Mouse (Mus musculus): ENCODE results near the gene Kbtbd6. TPM values are rescaled to one million over a fixed set of nuclear protein-coding genes. Genes with fewer than 3 reads are reported as not detected.
A peak's percentile ranks its signal among the peaks of the same experiment; 100 is the strongest.

The Kbtbd6 gene
- total and polyA plus RNA-seq, 3 experiments = 0.08 to 0.14 (median 0.10) TPM

- 15% methylated on average over 15 of the region's 15 CpGs for WGBS
- DNase-seq = peak in 1 of 2 experiments; percentile 46
These were observed 31.2 kb downstream of the Kbtbd6 start for GRCm38 (mm10) chr14:79482747-79483355.

GRCm38 (mm10) chr14:79483611-79484120 is 32.0 kb downstream of the Kbtbd6 start:
- no peak for TF ChIP-seq EP300 (IDR thresholded peaks at IDR 0.05; ENCODE audit: insufficient read depth, low read depth, low read length)
- TF ChIP-seq CTCF (IDR thresholded peaks at IDR 0.05) = no peak
- no peak for TF ChIP-seq POLR2A (IDR thresholded peaks at IDR 0.05; ENCODE audit: insufficient read depth, low read depth, low read length)
- Histone ChIP-seq H3K36me3 (ENCODE audit: control insufficient read depth, insufficient read depth, low read length) (peaks cover 4% of the 10 kb centered on the region), H3K27me3 (ENCODE audit: control insufficient read depth, insufficient read depth, low read length) (no peaks in the 10 kb centered on the region), H3K4me1 (ENCODE audit: control insufficient read depth, insufficient read depth, low read length) (peaks cover 23% of the 10 kb centered on the region), H3K79me2 (replicated peaks; ENCODE audit: control insufficient read depth, insufficient read depth, low read length) (peaks cover 14% of the 10 kb centered on the region), H3K9ac (ENCODE audit: low read depth, low read length) (no peak overlapping the region), H3K4me3 (peak overlapping the region; percentile 100; the same call in 1 of the 2 replicates), H3K27ac (peak overlapping the region; percentile 100)
- whole genome bisulfite sequencing = 57% methylated on average over 8 of the region's 8 CpGs
- intact Hi-C loops (cut with DNase I) = loop anchor here (2.0 kb wide), 1 partner anchor 27 kb away; no protein-coding TSS in a partner anchor
- DNase-seq = no peak

More at GRCm38 (mm10) chr14:79482747-79483355, 31.2 kb downstream of the Kbtbd6 start:
- Histone ChIP-seq H3K4me1 (ENCODE audit: control insufficient read depth, insufficient read depth, low read length) (peaks cover 23% of the 10 kb centered on the region), H3K36me3 (ENCODE audit: control insufficient read depth, insufficient read depth, low read length) (peaks cover 4% of the 10 kb centered on the region), H3K27me3 (ENCODE audit: control insufficient read depth, insufficient read depth, low read length) (no peaks in the 10 kb centered on the region), H3K79me2 (replicated peaks; ENCODE audit: control insufficient read depth, insufficient read depth, low read length) (peaks cover 14% of the 10 kb centered on the region), H3K27ac (peak overlapping the region; percentile 100), H3K9ac (ENCODE audit: low read depth, low read length) (peak overlapping the region; percentile 62), H3K4me3 (peak overlapping the region; percentile 100)
- intact Hi-C loops (cut with DNase I) = loop anchor here (2.0 kb wide), 1 partner anchor 28 kb away; no protein-coding TSS in a partner anchor
- TF ChIP-seq EP300 (IDR thresholded peaks at IDR 0.05; ENCODE audit: insufficient read depth, low read depth, low read length) (no peak), POLR2A (IDR thresholded peaks at IDR 0.05; ENCODE audit: insufficient read depth, low read depth, low read length) (no peak), CTCF (IDR thresholded peaks at IDR 0.05) (no peak)

- Histone ChIP-seq H3K79me2 (replicated peaks; ENCODE audit: control insufficient read depth, insufficient read depth, low read length) (peaks cover 9% of the 10 kb centered on the region), H3K27ac (peak overlapping the region; percentile 89), H3K27me3 (ENCODE audit: control insufficient read depth, insufficient read depth, low read length) (no peaks in the 10 kb centered on the region), H3K4me3 (peak overlapping the region; percentile 50), H3K9ac (ENCODE audit: low read depth, low read length) (peak overlapping the region; percentile 62), H3K36me3 (ENCODE audit: control insufficient read depth, insufficient read depth, low read length) (peaks cover 6% of the 10 kb centered on the region; the same call in 1 of the 2 replicates), H3K4me1 (ENCODE audit: control insufficient read depth, insufficient read depth, low read length) (peaks cover 27% of the 10 kb centered on the region)
- 12% methylated on average over 8 of the region's 8 CpGs for WGBS
- intact Hi-C loops (cut with DNase I) = loop anchor here (1.0 kb wide), 1 partner anchor 18 kb away; no protein-coding TSS in a partner anchor
- DNase-seq = peak in 1 of 2 experiments; percentile 39
- TF ChIP-seq CTCF (IDR thresholded peaks at IDR 0.05) = no peak
- no peak for TF ChIP-seq EP300 (IDR thresholded peaks at IDR 0.05; ENCODE audit: insufficient read depth, low read depth, low read length)
- no peak for TF ChIP-seq POLR2A (IDR thresholded peaks at IDR 0.05; ENCODE audit: insufficient read depth, low read depth, low read length)
These were observed 35.0 kb downstream of the Kbtbd6 start for GRCm38 (mm10) chr14:79486617-79486992.

- Histone ChIP-seq H3K27me3 (ENCODE audit: control insufficient read depth, insufficient read depth, low read length) (no peaks in the 10 kb centered on the region), H3K79me2 (replicated peaks; ENCODE audit: control insufficient read depth, insufficient read depth, low read length) (peaks cover 9% of the 10 kb centered on the region), H3K36me3 (ENCODE audit: control insufficient read depth, insufficient read depth, low read length) (peaks cover 9% of the 10 kb centered on the region; the same call in 1 of the 2 replicates), H3K9ac (ENCODE audit: low read depth, low read length) (peak overlapping the region; percentile 62), H3K27ac (peak overlapping the region; percentile 89), H3K4me1 (ENCODE audit: control insufficient read depth, insufficient read depth, low read length) (peaks cover 27% of the 10 kb centered on the region), H3K4me3 (peak overlapping the region; percentile 50)
- TF ChIP-seq EP300 (IDR thresholded peaks at IDR 0.05; ENCODE audit: insufficient read depth, low read depth, low read length) (0 out of 2 replicates have a peak, but pooled peaks have one; percentile 32), CTCF (IDR thresholded peaks at IDR 0.05) (peak; percentile 61), POLR2A (IDR thresholded peaks at IDR 0.05; ENCODE audit: insufficient read depth, low read depth, low read length) (peak; percentile 39; the same call in 1 of the 2 replicates)
- intact Hi-C loops (cut with DNase I) = loop anchor here (1.0 kb wide), 1 partner anchor 17 kb away; no protein-coding TSS in a partner anchor
- peak; percentile 55 to 60 for DNase-seq
- WGBS = 4% methylated on average over 19 of the region's 19 CpGs
These were observed 35.5 kb downstream of the Kbtbd6 start for GRCm38 (mm10) chr14:79486993-79487731.

- peaks cover 6% of the 10 kb centered on the region for H3K79me2 ChIP-seq (replicated peaks; ENCODE audit: control insufficient read depth, insufficient read depth, low read length)
- WGBS = 49% methylated on average over 9 of the region's 9 CpGs
- TF ChIP-seq EP300 (IDR thresholded peaks at IDR 0.05; ENCODE audit: insufficient read depth, low read depth, low read length) = no peak
- TF ChIP-seq POLR2A (IDR thresholded peaks at IDR 0.05; ENCODE audit: insufficient read depth, low read depth, low read length) = 0 out of 2 replicates have a peak, but pooled peaks have one; percentile 31
- TF ChIP-seq CTCF (IDR thresholded peaks at IDR 0.05) = no peak
- peaks cover 9% of the 10 kb centered on the region for H3K36me3 ChIP-seq (ENCODE audit: control insufficient read depth, insufficient read depth, low read length)
- intact Hi-C loops (cut with DNase I) = loop anchor here (2.0 kb wide), 1 partner anchor 98 kb away; the partner anchor contains the start of gene Sugt1
- no peak overlapping the region for H3K9ac ChIP-seq (ENCODE audit: low read depth, low read length)
- H3K27me3 ChIP-seq (ENCODE audit: control insufficient read depth, insufficient read depth, low read length) = no peaks in the 10 kb centered on the region
- peak overlapping the region; percentile 89 for H3K27ac ChIP-seq
- peaks cover 20% of the 10 kb centered on the region for H3K4me1 ChIP-seq (ENCODE audit: control insufficient read depth, insufficient read depth, low read length)
- H3K4me3 ChIP-seq = no peak overlapping the region; the same call in 1 of the 2 replicates
- DNase-seq = peak; percentile 73 to 80
These were observed 36.9 kb downstream of the Kbtbd6 start for GRCm38 (mm10) chr14:79488531-79488930.
